Mouse (Mus musculus) CD4-positive, CD25-positive, alpha-beta regulatory T cell, adult 4 months (primary cell): ENCODE data around the gene Slco1c1. TPM values are rescaled to one million over a fixed set of nuclear protein-coding genes. Genes with fewer than 3 reads are reported as not detected.
"Not testable (repeated sequence)": the region's sequence is repeated elsewhere in the genome, so short reads cannot be mapped to it uniquely, and the experiment has no call there.

Experiments used
- ATAC-seq: one replicate; pipeline ENCODE4 v1.8.0; 2017
- polyA plus RNA-seq, 2 experiments: library from polyadenylated mRNA; unstranded; fragments of 100-300 nt; shearing (Covaris generic); gene quantifications; one replicate each; pipeline ENCODE4 v1.2.1; 2017

Slco1c1 gene
- polyA plus RNA-seq, 2 experiments from 2014 or later, result not detected

- not testable (repeated sequence) for ATAC-seq
Measured at GRCm38 (mm10) chr6:141590598-141591200, 66.5 kb downstream of the Slco1c1 start.

GRCm38 (mm10) chr6:141596081-141596480 lies 71.9 kb downstream of the Slco1c1 start:
- ATAC-seq, result no peak

- ATAC-seq, result no peak
Measured at GRCm38 (mm10) chr6:141597037-141597436, 72.9 kb downstream of the Slco1c1 start.

GRCm38 (mm10) chr6:141600940-141601339 lies 76.8 kb downstream of the Slco1c1 start:
- no peak for ATAC-seq

GRCm38 (mm10) chr6:141610702-141611260 lies 86.6 kb downstream of the Slco1c1 start:
- no peak for ATAC-seq

GRCm38 (mm10) chr6:141614017-141614416 lies 89.8 kb downstream of the Slco1c1 start:
- no peak for ATAC-seq

- no peak for ATAC-seq
Measured at GRCm38 (mm10) chr6:141615348-141615747, 91.2 kb downstream of the Slco1c1 start.

Other genes with a start within 250 kb of the Slco1c1 start
- gene Slco1b2, start 105.2 kb downstream of the Slco1c1 start, polyA plus RNA-seq, result not detected
- gene Gm5724, start 249.4 kb downstream of the Slco1c1 start, polyA plus RNA-seq, result not detected